Mouse (Mus musculus) ES-E14 (cell line): ENCODE measurements around the gene Phf21a. TPM values are rescaled to one million over a fixed set of nuclear protein-coding genes. Genes with fewer than 3 reads are reported as not detected.

Experiments
- DNase-seq: peaks from one replicate; pipeline ENCODE4 v3.0.0-alpha.2; 2013; ENCODE audit warnings: low read depth, low spot score
- H3K27ac ChIP-seq: 2 replicates; pipeline ENCODE4 v1.5.1; 2012; ENCODE audit warnings: low read depth, mild to moderate bottlenecking, low read length, moderate library complexity, mixed read lengths; ENCODE audit not compliant: poor library complexity, insufficient read depth, severe bottlenecking
- H3K36me3 ChIP-seq: 2 replicates; pipeline ENCODE4 v1.6.1; 2012; ENCODE audit warnings: mild to moderate bottlenecking, low read length, moderate library complexity, mixed read lengths; ENCODE audit not compliant: control insufficient read depth, poor library complexity, insufficient read depth, severe bottlenecking
- H3K4me1 ChIP-seq, 2 experiments: fragments of 150-350 bp in 1 of 2; sonication (generic) in 1 of 2; 2 replicates each; pipeline ENCODE4 v1.6.1; 2012; ENCODE audit warnings: low read length in 2 of 2, mild to moderate bottlenecking in 1 of 2, mixed read lengths in 1 of 2; ENCODE audit not compliant: control insufficient read depth in 2 of 2, insufficient read depth in 2 of 2, poor library complexity in 1 of 2
- H3K4me3 ChIP-seq, 2 experiments: fragments of 150-350 bp in 1 of 2; sonication (generic) in 1 of 2; 2 replicates each; pipeline ENCODE4 v1.5.1; 2012; ENCODE audit warnings: low read length in 2 of 2, low read depth in 1 of 2, mild to moderate bottlenecking in 1 of 2, mixed read lengths in 1 of 2; ENCODE audit not compliant: insufficient read depth in 1 of 2, poor library complexity in 1 of 2, severe bottlenecking in 1 of 2
- H3K9ac ChIP-seq: 2 replicates; pipeline ENCODE4 v1.6.1; 2012; ENCODE audit warnings: low read depth, mild to moderate bottlenecking, low read length, mixed read lengths; ENCODE audit not compliant: poor library complexity, insufficient read depth, severe bottlenecking
- H3K9me3 ChIP-seq: fragments of 150-350 bp; sonication (generic); 2 replicates; pipeline ENCODE4 v1.6.1; 2012; ENCODE audit warnings: low read depth, mild to moderate bottlenecking, low read length; ENCODE audit not compliant: control insufficient read depth, insufficient read depth
- CHD2 ChIP-seq: IDR thresholded peaks from 2 replicates; pipeline ENCODE4 v1.6.1; 2014; ENCODE audit warnings: mild to moderate bottlenecking, low read depth, low read length, inconsistent platforms
- HCFC1 ChIP-seq: IDR thresholded peaks from 2 replicates; pipeline ENCODE4 v1.6.1; 2012; ENCODE audit warnings: low read length, inconsistent platforms, borderline replicate concordance; ENCODE audit not compliant: insufficient read depth
- MAFK ChIP-seq: IDR thresholded peaks from 2 replicates; pipeline ENCODE4 v1.6.1; 2014; ENCODE audit warnings: mild to moderate bottlenecking, low read depth, low read length, inconsistent platforms; ENCODE audit not compliant: insufficient read depth
- ZC3H11A ChIP-seq: IDR thresholded peaks from 2 replicates; pipeline ENCODE4 v1.6.1; 2012; ENCODE audit warnings: low read depth, mild to moderate bottlenecking, inconsistent platforms, low read length, borderline replicate concordance
- ZNF384 ChIP-seq: IDR thresholded peaks from 2 replicates; pipeline ENCODE4 v1.6.1; 2012; ENCODE audit warnings: low read depth, low read length, inconsistent platforms
- in situ Hi-C, 2 experiments: fragments of 600-800 bp; cut with MboI; formaldehyde crosslinking; loops; one replicate each; pipeline ENCODE4 v1.15.1; 2025; ENCODE audit warnings: low sequenced_read_pairs in 2 of 2, inconsistent platforms in 1 of 2; ENCODE audit not compliant: unreplicated experiment in 2 of 2
- total RNA-seq: library from RNA; depleted of rRNA; stranded (reverse); fragments of 300-350 nt; gene quantifications from 2 replicates; pipeline ENCODE4 v1.2.3, GENCODE M21; 2012

The Phf21a gene
- total RNA-seq, 1 experiment = 23.5 TPM

DNA sequence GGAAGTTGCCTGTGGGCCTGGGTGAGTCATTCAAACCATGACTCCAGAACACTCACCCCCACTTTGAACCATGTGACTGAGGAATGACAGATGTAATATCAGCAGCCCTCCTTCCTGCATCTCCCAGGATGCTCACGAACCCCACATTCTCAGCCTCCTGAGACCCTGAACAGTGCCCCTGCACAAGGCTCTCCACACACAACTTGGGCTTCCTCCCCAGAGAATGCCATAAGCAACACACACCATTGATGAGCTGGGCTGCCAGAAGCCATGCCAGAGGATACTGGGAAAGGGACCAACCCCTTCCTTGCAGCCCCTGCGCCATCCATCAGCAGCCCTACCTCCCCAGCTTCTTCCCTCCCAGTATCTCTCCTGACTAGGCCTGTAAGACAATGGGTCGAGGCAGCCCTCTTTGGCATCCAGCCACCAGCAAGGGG is 295.2 kb downstream of the Phf21a start:
- H3K36me3 ChIP-seq = peaks cover 22% of the 10 kb centered on the region; the same call in 1 of the 2 replicates
- no peak overlapping the region for H3K27ac ChIP-seq
- no peak for DNase-seq
- H3K4me1 ChIP-seq = peaks cover 2 to 14% of the 10 kb centered on the region in 2 experiments; a peak in 1 of 4 replicates
- H3K4me3 ChIP-seq = no peak overlapping the region
- H3K9ac ChIP-seq = no peak overlapping the region
- no peak for TF ChIP-seq HCFC1
- no peak for TF ChIP-seq MAFK
- TF ChIP-seq ZC3H11A = no peak
- TF ChIP-seq ZNF384 = no peak
- TF ChIP-seq CHD2 = no peak
- H3K9me3 ChIP-seq = no peaks in the 10 kb centered on the region
- in situ Hi-C loops = no loop called here

DNA sequence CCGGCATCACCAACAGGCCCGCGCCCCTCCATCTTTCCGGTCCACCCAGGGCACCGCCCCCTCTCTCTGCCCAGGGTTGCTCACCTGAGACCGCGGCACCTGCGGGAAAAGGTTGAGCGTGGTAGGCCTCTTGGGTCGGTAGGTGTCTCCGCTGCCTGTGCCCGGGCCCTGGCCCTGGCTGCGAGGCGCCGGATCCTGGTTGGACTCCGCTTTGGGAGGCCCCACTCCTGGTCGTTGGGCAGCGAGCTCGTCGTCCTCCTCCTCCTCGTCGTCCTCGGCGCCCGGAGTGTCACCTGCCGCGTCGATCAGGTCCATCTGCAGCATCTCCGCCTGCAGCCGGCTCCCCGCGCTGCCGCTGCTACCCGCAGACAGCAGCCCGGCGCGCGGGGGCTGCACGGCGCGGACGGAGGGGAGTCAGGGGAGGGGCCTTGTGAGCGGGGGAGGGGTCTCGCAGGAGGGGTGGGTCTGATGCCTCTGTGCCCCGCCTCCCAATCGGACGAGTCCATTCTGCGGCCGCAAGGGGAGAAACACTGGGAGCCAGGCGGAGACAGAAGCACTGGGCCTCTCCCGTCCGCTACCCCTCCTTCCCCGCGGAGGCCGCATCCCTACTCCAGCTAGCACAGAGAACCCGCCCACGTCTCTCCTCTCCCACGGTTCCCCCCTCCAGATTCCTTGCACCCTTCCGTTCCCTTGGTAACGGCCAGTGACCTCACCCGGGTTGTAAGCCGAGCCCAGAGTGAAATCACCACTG is 296.1 kb downstream of the Phf21a start:
- peaks cover 20% of the 10 kb centered on the region; the same call in 1 of the 2 replicates for H3K36me3 ChIP-seq
- peak overlapping the region; percentile 66; the same call in 1 of the 2 replicates for H3K27ac ChIP-seq
- TF ChIP-seq CHD2 (no peak), ZC3H11A (no peak), ZNF384 (no peak), HCFC1 (0 out of 2 replicates have a peak, but pooled peaks have one; percentile 48), MAFK (no peak)
- peak overlapping the region; percentile 63 for H3K9ac ChIP-seq
- H3K9me3 ChIP-seq = no peaks in the 10 kb centered on the region
- H3K4me1 ChIP-seq = peaks cover 2 to 14% of the 10 kb centered on the region in 2 experiments; a peak in 1 of 4 replicates
- in situ Hi-C loops = no loop called here
- peak; percentile 95 for DNase-seq
- H3K4me3 ChIP-seq = peak overlapping the region; percentile 10 to 76

DNA sequence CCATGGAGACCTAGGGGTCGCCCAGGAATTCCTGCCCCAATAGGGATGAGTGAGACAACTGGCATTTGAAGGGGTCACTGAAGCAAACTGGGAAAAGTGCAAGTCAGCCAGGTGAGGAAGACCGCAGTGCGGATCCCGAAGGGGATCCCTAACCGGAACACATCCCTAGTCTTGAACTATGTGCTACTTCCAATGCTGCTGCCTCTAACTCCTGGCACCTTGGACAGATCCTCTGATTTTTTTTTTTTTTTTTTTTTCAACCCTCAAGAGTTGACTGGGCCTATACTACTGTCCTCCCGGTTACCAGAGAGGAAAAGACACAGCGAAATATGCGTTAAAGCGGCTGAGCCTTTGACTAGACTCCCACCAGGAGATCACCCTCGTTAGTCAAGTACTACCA is 296.7 kb downstream of the Phf21a start:
- peak; percentile 69 for TF ChIP-seq MAFK
- TF ChIP-seq CHD2 = no peak
- no peak for TF ChIP-seq HCFC1
- TF ChIP-seq ZC3H11A = no peak
- TF ChIP-seq ZNF384 = peak; percentile 100
- in situ Hi-C loops = no loop called here
- no peak overlapping the region for H3K9ac ChIP-seq
- H3K36me3 ChIP-seq = peaks cover 20% of the 10 kb centered on the region; the same call in 1 of the 2 replicates
- no peaks in the 10 kb centered on the region for H3K9me3 ChIP-seq
- peak overlapping the region; percentile 66; the same call in 1 of the 2 replicates for H3K27ac ChIP-seq
- no peak for DNase-seq
- H3K4me3 ChIP-seq = peak overlapping the region in 1 of 2 experiments; percentile 76; a peak in 1 of 4 replicates
- peaks cover 2 to 14% of the 10 kb centered on the region in 2 experiments; a peak in 1 of 4 replicates for H3K4me1 ChIP-seq

DNA sequence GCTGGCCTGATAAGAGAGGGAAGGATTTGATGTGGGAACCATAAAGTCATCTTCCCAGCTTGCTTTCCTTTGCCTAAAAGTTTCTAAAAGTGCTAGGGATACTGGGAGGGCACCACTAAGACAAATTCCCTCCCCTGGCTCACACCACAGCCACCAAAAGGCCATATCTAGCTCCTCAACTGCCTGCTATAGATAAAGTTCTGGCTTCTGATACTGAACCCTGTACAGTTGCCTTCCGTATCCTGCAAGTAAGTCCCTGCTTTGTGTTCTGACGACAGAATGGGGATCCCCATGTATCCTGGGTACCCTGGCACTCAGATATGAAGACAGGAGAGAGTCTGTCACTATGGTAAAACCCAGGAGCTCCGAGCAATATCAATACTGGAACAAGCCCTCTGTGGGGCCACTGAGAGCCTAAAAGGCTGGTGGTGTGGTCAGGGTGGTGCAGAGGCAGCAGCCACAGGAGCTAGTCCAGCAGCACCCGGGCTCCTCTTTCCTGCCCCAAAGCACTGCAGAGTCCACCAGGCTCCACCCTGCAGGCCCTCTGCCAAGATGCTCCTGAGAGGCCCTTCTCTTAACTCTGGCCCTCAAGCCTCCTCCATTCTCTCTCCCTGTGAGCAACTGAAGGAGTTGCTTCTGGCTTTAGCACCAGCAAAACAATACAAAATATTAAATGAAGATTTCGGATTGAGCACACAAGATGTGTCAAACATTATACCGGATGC is 297.5 kb downstream of the Phf21a start:
- Histone ChIP-seq H3K9me3 (no peaks in the 10 kb centered on the region), H3K4me3 (no peak overlapping the region), H3K9ac (no peak overlapping the region), H3K27ac (no peak overlapping the region), H3K36me3 (peaks cover 16% of the 10 kb centered on the region; the same call in 1 of the 2 replicates), H3K4me1 (peaks cover 2 to 11% of the 10 kb centered on the region in 2 experiments; a peak in 1 of 4 replicates)
- in situ Hi-C loops = no loop called here
- TF ChIP-seq ZC3H11A = no peak
- TF ChIP-seq ZNF384 = no peak
- TF ChIP-seq CHD2 = no peak
- TF ChIP-seq MAFK = no peak
- TF ChIP-seq HCFC1 = no peak
- DNase-seq = no peak
